Mouse (Mus musculus): ENCODE data around the gene Rxra. TPM values are rescaled to one million over a fixed set of nuclear protein-coding genes. Genes with fewer than 3 reads are reported as not detected.

The Rxra gene
- total RNA-seq, 1 experiment from 2014 or later, result 7.6 TPM

- no peak for ATAC-seq (replicated peaks in 1 of 2; ENCODE audit: insufficient read depth in 1 of 2, low FRiP score in 2 of 2, low TSS enrichment in 1 of 2, low read depth in 1 of 2, poor library complexity in 2 of 2, severe bottlenecking in 2 of 2)
These were observed 69.7 kb downstream of the Rxra start for GRCm38 (mm10) chr2:27745673-27746620.

DNA sequence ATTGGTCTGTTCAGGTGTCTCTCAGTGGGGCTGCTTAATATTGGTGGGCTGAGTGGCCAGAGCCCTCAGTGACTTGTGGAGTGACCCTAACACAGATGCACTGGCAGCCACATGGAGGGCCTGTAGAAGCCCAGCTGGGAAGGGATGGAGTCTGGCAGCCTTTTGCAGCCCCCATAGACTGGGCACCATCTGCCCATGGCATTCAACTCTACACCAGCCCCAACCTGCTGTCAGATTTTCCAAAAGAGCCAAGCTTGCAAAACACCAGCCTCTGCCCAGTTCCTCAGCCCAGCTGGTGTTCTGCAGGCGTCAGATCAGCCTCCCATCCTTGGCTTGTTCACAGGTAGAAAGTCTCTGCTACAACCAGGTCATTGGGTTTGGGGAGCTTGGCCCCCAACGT lies 70.6 kb downstream of the Rxra start:
- ATAC-seq (replicated peaks in 1 of 2; ENCODE audit: insufficient read depth in 1 of 2, low FRiP score in 2 of 2, low TSS enrichment in 1 of 2, low read depth in 1 of 2, poor library complexity in 2 of 2, severe bottlenecking in 2 of 2), result no peak

DNA sequence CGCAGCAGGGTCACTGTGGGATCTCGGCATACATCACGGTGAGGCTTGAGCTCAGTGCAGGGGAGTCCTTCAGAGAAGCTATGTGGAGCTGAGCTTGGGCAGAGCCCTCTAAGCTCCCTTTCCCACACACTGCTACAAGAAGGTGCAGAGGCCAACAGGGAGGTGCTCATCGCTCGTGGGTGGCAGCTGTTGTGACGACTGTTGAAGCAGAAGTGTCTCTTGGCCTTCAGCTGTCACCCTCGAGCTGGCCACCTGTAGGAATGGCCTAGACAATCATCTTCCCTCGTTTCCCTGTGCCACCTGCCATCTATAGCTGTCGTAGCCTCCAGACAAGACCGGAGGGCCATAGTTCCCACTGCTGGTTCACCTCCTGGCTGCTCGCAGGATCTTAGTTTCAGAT lies 72.7 kb downstream of the Rxra start:
- no peak for ATAC-seq (replicated peaks in 1 of 2; ENCODE audit: insufficient read depth in 1 of 2, low FRiP score in 2 of 2, low TSS enrichment in 1 of 2, low read depth in 1 of 2, poor library complexity in 2 of 2, severe bottlenecking in 2 of 2)

- no peak for ATAC-seq (replicated peaks in 1 of 2; ENCODE audit: insufficient read depth in 1 of 2, low FRiP score in 2 of 2, low TSS enrichment in 1 of 2, low read depth in 1 of 2, poor library complexity in 2 of 2, severe bottlenecking in 2 of 2)
These were observed 74.3 kb downstream of the Rxra start for GRCm38 (mm10) chr2:27750399-27751134.

GRCm38 (mm10) chr2:27751135-27751519 lies 74.9 kb downstream of the Rxra start:
- ATAC-seq (replicated peaks in 1 of 2; ENCODE audit: insufficient read depth in 1 of 2, low FRiP score in 2 of 2, low TSS enrichment in 1 of 2, low read depth in 1 of 2, poor library complexity in 2 of 2, severe bottlenecking in 2 of 2), result no peak

GRCm38 (mm10) chr2:27751803-27752202 lies 75.6 kb downstream of the Rxra start:
- no peak for ATAC-seq (replicated peaks in 1 of 2; ENCODE audit: insufficient read depth in 1 of 2, low FRiP score in 2 of 2, low TSS enrichment in 1 of 2, low read depth in 1 of 2, poor library complexity in 2 of 2, severe bottlenecking in 2 of 2)

DNA sequence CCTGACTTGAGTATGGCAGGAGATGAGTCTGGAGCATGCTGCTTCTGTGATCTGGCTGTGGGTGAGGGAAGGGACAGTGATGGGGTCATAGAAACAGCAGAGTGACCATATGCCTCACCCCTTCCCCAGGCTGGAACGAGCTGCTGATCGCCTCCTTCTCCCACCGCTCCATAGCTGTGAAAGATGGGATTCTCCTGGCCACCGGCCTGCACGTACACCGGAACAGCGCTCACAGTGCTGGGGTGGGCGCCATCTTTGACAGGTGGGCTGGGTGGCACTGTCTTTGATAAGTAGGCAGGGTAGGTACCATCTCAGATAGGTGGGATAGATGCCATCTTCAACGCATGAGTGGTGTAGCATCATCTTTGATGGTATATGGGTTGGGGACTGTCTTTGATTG lies 77.9 kb downstream of the Rxra start:
- no peak for ATAC-seq (replicated peaks in 1 of 2; ENCODE audit: insufficient read depth in 1 of 2, low FRiP score in 2 of 2, low TSS enrichment in 1 of 2, low read depth in 1 of 2, poor library complexity in 2 of 2, severe bottlenecking in 2 of 2)

GRCm38 (mm10) chr2:27755986-27756641 lies 79.9 kb downstream of the Rxra start:
- ATAC-seq (replicated peaks in 1 of 2; ENCODE audit: insufficient read depth in 1 of 2, low FRiP score in 2 of 2, low TSS enrichment in 1 of 2, low read depth in 1 of 2, poor library complexity in 2 of 2, severe bottlenecking in 2 of 2), result no peak

DNA sequence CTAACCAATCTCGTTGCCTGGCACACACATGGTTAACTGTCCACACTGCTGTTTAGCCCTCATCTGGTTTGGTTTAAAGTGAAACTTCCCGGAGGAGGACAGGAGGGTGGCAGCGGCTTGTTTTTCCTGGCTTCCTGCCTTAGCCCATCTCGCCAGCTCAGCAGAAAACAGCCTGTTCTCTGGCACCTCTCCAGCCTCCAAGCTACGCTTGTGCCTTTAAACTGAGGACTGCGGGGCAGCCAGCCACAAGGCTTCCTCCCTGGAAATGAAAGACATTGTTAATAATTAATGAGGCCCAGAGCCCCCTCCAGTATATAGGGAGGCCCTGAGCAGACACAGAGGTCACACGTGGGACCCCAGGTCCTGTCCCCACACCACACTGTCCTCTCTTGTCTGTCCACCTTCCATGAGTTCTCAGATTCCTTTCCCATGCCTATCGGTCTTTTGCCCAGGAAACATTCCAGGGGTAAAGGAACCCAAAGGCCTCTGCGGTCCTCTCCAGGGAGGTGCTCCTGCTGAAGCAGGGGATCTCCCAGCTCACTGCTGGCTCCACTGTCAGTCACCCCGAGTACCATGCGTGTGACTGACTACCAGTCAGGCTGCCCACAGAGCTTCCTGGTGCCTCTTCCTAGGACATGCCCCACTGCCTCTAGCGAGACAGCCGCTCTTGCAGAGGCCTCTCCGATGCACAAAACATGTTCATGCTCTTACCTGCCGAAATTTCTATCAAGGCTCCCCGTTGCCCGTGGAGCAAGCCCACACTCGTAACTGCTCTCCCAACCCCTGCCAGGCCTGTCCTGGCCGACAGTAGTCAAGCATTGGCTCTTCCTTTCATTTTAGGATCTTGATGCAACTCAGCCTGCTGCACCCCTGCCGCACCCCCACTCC lies 82.4 kb downstream of the Rxra start:
- ATAC-seq (replicated peaks in 1 of 2; ENCODE audit: insufficient read depth in 1 of 2, low FRiP score in 2 of 2, low TSS enrichment in 1 of 2, low read depth in 1 of 2, poor library complexity in 2 of 2, severe bottlenecking in 2 of 2), result peak; percentile 56 to 83

- no peak for ATAC-seq (replicated peaks in 1 of 2; ENCODE audit: insufficient read depth in 1 of 2, low FRiP score in 2 of 2, low TSS enrichment in 1 of 2, low read depth in 1 of 2, poor library complexity in 2 of 2, severe bottlenecking in 2 of 2)
These were observed 83.2 kb downstream of the Rxra start for GRCm38 (mm10) chr2:27759431-27759830.

DNA sequence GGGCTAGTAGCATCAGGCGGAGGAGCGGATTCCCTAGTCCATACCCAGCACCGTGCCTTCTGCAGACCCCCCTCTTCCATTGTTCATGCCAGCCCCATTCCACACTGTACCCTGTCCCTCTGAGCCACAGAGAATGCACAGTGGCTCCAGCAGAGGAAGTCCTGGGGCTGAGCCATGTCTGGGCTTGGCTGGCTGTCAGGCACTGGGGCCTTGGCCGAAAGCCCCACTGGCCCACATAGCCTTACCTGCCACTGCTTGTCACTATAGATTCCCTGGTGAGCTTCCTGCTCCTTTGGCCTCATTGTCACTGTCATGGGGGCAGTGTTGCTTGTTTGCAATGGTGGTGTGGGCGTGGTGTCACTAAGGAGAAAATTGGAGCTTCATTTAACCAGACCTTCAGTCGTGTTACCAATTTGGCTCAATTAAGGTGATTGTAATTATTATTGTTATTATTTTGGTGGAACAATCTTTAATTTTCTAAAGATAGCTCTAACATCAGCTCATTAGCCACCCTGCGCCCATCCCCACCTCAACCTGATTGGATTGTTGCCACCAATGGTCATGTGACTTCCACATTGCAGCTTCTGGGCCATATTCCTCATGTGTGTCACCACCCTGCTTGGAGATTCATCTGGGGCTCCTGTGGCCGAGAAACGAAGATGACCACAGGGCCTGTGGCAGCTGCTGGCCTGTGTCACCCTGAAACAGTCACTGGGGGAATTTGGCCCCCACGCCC lies 85.2 kb downstream of the Rxra start:
- ATAC-seq (replicated peaks in 1 of 2; ENCODE audit: insufficient read depth in 1 of 2, low FRiP score in 2 of 2, low TSS enrichment in 1 of 2, low read depth in 1 of 2, poor library complexity in 2 of 2, severe bottlenecking in 2 of 2), result no peak

- no peak for ATAC-seq (replicated peaks in 1 of 2; ENCODE audit: insufficient read depth in 1 of 2, low FRiP score in 2 of 2, low TSS enrichment in 1 of 2, low read depth in 1 of 2, poor library complexity in 2 of 2, severe bottlenecking in 2 of 2)
These were observed 85.7 kb downstream of the Rxra start for GRCm38 (mm10) chr2:27761996-27762340.

DNA sequence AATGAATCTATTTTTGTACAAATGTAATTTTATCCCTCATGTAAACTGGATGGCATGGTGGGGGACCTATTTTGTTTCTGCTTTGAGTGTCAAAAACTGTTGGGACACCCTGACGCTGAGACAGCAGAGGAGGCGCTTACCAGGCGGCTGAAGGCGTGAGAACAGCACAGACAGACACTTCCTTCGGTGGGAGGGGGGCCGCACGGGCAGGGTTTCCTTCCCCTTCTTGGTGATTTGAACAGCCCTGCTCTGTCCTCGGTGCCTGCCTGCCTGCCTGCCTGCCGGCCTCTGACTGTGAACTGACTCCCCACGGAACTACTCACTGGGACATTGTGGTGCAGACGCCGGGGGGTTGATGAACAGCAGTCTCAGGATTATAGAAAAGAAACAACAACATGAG lies 86.3 kb downstream of the Rxra start:
- ATAC-seq (replicated peaks in 1 of 2; ENCODE audit: insufficient read depth in 1 of 2, low FRiP score in 2 of 2, low TSS enrichment in 1 of 2, low read depth in 1 of 2, poor library complexity in 2 of 2, severe bottlenecking in 2 of 2), result no peak

GRCm38 (mm10) chr2:27762920-27763780 lies 86.9 kb downstream of the Rxra start:
- ATAC-seq (replicated peaks in 1 of 2; ENCODE audit: insufficient read depth in 1 of 2, low FRiP score in 2 of 2, low TSS enrichment in 1 of 2, low read depth in 1 of 2, poor library complexity in 2 of 2, severe bottlenecking in 2 of 2), result no peak

DNA sequence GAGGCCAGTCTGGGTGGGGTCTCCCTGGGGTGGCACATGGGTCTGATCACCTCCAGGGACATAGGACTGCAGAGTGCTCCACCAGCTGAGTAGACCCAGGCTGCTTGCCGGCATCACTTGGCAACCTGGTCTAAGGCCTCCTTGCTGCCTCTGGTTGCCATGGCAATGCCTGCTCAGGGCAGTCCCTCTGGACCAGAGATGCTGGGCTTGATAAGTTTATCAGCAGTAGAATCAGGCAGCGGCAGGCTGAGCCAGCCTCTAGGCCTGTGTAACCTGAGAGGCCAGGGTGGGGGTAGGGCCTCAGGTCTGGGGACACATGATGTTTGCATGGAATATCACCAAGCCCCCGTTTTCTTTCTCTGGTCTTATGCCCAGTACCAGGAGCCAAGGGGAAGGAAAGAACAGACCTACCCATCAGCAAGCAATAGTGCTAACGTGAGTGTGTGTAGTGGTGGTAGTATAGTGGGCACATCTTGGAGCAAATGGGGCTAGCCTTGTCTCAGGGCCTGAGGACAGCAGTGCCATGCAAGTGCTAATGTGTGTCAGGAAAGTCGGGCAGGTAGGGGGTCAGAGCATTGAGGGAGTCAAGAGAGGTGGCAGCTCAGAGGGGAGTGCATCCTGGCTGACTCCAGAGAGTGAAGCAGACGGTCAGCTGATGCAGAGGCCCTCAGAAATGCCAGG lies 88.2 kb downstream of the Rxra start:
- ATAC-seq (replicated peaks in 1 of 2; ENCODE audit: insufficient read depth in 1 of 2, low FRiP score in 2 of 2, low TSS enrichment in 1 of 2, low read depth in 1 of 2, poor library complexity in 2 of 2, severe bottlenecking in 2 of 2), result 0 out of 4 replicates have a peak, but pooled peaks of 1 of the 2 experiments have one; percentile 4

Measured in hematopoietic stem cell, adult 5-6 weeks (primary cell).